ENCODE assay signal across 7 mouse cellular contexts in genomic region chr8:71475702-71476075, GRCm38 (mm10). TPM values are rescaled to one million over a fixed set of nuclear protein-coding genes. Genes with fewer than 3 reads are reported as not detected.
DNase-seq lines count a peak whose midpoint lies in the region; ATAC-seq and TF ChIP-seq lines count a peak whose summit lies in the region.

No protein-coding gene starts in this region.

- H3K9me3 ChIP-seq in lung, embryonic 15.5 days, result no peaks in the 10 kb centered on the region
- H3K9me3 ChIP-seq in forebrain, embryonic 13.5 days (replicated peaks), result no peaks in the 10 kb centered on the region
- no peaks in the 10 kb centered on the region for H3K9me3 ChIP-seq in limb, embryonic 14.5 days (ENCODE audit: control insufficient read depth, low read length)
- H3K9me3 ChIP-seq in stomach, embryonic 16.5 days (replicated peaks; ENCODE audit: control insufficient read depth, low read length), result no peaks in the 10 kb centered on the region

- H3K4me2 ChIP-seq in lung, embryonic 15.5 days, result peak overlapping the region; percentile 91
- H3K4me2 ChIP-seq in forebrain, embryonic 13.5 days, result peak overlapping the region; percentile 87
- H3K4me2 ChIP-seq in limb, embryonic 14.5 days (replicated peaks; ENCODE audit: low read depth, low read length, severe bottlenecking), result peak overlapping the region; percentile 88
- peak overlapping the region; percentile 83 for H3K4me2 ChIP-seq in stomach, embryonic 16.5 days (ENCODE audit: low read depth, low read length)

- peaks cover 36% of the 10 kb centered on the region for H3K36me3 ChIP-seq in lung, embryonic 15.5 days
- peaks cover 81% of the 10 kb centered on the region for H3K36me3 ChIP-seq in forebrain, embryonic 13.5 days (ENCODE audit: poor library complexity, severe bottlenecking)
- H3K36me3 ChIP-seq in limb, embryonic 14.5 days (ENCODE audit: control insufficient read depth, insufficient read depth, low read length), result peaks cover 63% of the 10 kb centered on the region
- H3K36me3 ChIP-seq in stomach, embryonic 16.5 days (ENCODE audit: control insufficient read depth, insufficient read depth, low read length), result no peaks in the 10 kb centered on the region

- peaks cover 27% of the 10 kb centered on the region for H3K4me1 ChIP-seq in lung, embryonic 15.5 days
- H3K4me1 ChIP-seq in lung, adult 2 months (ENCODE audit: control insufficient read depth, insufficient read depth, low read length), result peaks cover 3% of the 10 kb centered on the region; the same call in 1 of the 2 replicates
- H3K4me1 ChIP-seq in forebrain, embryonic 13.5 days, result peaks cover 23% of the 10 kb centered on the region
- peaks cover 7% of the 10 kb centered on the region for H3K4me1 ChIP-seq in limb, embryonic 14.5 days (ENCODE audit: control insufficient read depth, insufficient read depth, low read length)
- H3K4me1 ChIP-seq in stomach, embryonic 16.5 days (ENCODE audit: control insufficient read depth, insufficient read depth, low read length), result peaks cover 4% of the 10 kb centered on the region

- 26% methylated on average over 4 of the region's 4 CpGs for WGBS in lung, embryonic 15.5 days
- 31% methylated on average over 4 of the region's 4 CpGs for WGBS in lung, adult 2 months
- WGBS in forebrain, embryonic 13.5 days, result 21% methylated on average over 4 of the region's 4 CpGs
- 5% methylated on average over 4 of the region's 4 CpGs for WGBS in limb, embryonic 14.5 days
- WGBS in stomach, embryonic 16.5 days, result 21% methylated on average over 4 of the region's 4 CpGs

- ATAC-seq in lung, embryonic 15.5 days (ENCODE audit: borderline replicate concordance, extremely low read depth, low FRiP score, low TSS enrichment), result no peak
- peak; percentile 12; the same call in 1 of the 2 replicates for ATAC-seq in forebrain, embryonic 13.5 days
- no peak for ATAC-seq in limb, embryonic 14.5 days (ENCODE audit: low FRiP score, low read depth)
- no peak for ATAC-seq in stomach, embryonic 16.5 days (ENCODE audit: insufficient read depth, low FRiP score)

- no peak for DNase-seq in lung, adult 2 months
- no peak for DNase-seq in limb, embryonic 14.5 days (ENCODE audit: low spot score)
- DNase-seq in right cerebral cortex, adult 18-20 months, result no peak
- no peak for DNase-seq in adrenal gland, postnatal 25 days

- TF ChIP-seq POLR2A in lung, adult 2 months (IDR thresholded peaks at IDR 0.05; ENCODE audit: borderline replicate concordance, extremely low read depth, low read depth, low read length), result no peak
- no peak for TF ChIP-seq POLR2A in limb, embryonic 14.5 days (IDR thresholded peaks at IDR 0.05; ENCODE audit: borderline replicate concordance, extremely low read depth, insufficient read depth, insufficient read length)

- H3K27me3 ChIP-seq in lung, embryonic 15.5 days, result no peaks in the 10 kb centered on the region
- H3K27me3 ChIP-seq in forebrain, embryonic 13.5 days, result no peaks in the 10 kb centered on the region
- no peaks in the 10 kb centered on the region for H3K27me3 ChIP-seq in limb, embryonic 14.5 days (ENCODE audit: control insufficient read depth, insufficient read depth, low read length)
- H3K27me3 ChIP-seq in stomach, embryonic 16.5 days (ENCODE audit: control insufficient read depth, insufficient read depth, low read length), result no peaks in the 10 kb centered on the region

- peak overlapping the region; percentile 68 for H3K4me3 ChIP-seq in lung, embryonic 15.5 days
- no peak overlapping the region for H3K4me3 ChIP-seq in lung, adult 2 months (replicated peaks; ENCODE audit: extremely low read depth, low read depth, low read length)
- H3K4me3 ChIP-seq in forebrain, embryonic 13.5 days, result peak overlapping the region; percentile 54
- H3K4me3 ChIP-seq in limb, embryonic 14.5 days (replicated peaks; ENCODE audit: low read length), result peak overlapping the region; percentile 60
- peak overlapping the region; percentile 62 for H3K4me3 ChIP-seq in stomach, embryonic 16.5 days (replicated peaks; ENCODE audit: low read length)

- TF ChIP-seq CTCF in lung, adult 2 months (IDR thresholded peaks at IDR 0.05; ENCODE audit: insufficient read depth, low read length), result no peak

- peak overlapping the region; percentile 62 for H3K9ac ChIP-seq in lung, embryonic 15.5 days
- peak overlapping the region; percentile 78 for H3K9ac ChIP-seq in forebrain, embryonic 13.5 days
- peak overlapping the region; percentile 69 for H3K9ac ChIP-seq in limb, embryonic 14.5 days (ENCODE audit: low read depth, low read length, severe bottlenecking)
- peak overlapping the region; percentile 84 for H3K9ac ChIP-seq in stomach, embryonic 16.5 days (ENCODE audit: low read length)

- peak overlapping the region; percentile 93 for H3K27ac ChIP-seq in lung, embryonic 15.5 days
- H3K27ac ChIP-seq in forebrain, embryonic 13.5 days, result peak overlapping the region; percentile 89
- no peak overlapping the region for H3K27ac ChIP-seq in limb, embryonic 14.5 days (replicated peaks; ENCODE audit: low read depth, low read length)
- peak overlapping the region; percentile 77; the same call in 1 of the 2 replicates for H3K27ac ChIP-seq in stomach, embryonic 16.5 days (ENCODE audit: low read length)

RNA-seq across cellular contexts. Expression of gene Dda1, which starts 6.7 kb away (rescaled TPM):
- polyA plus RNA-seq in lung, embryonic 15.5 days (2015; fragmentation: Nextera tagmentation; extraction: Ambion mirVana), result 104 TPM in 2 replicates
- 84.4 and 85.9 TPM in 2 replicates for polyA plus RNA-seq in lung, adult 2 months (2012; rRNA removed)
- 185 and 193 TPM in 2 replicates for polyA plus RNA-seq in forebrain, embryonic 13.5 days (2015; fragmentation: Nextera tagmentation; extraction: Ambion mirVana)
- 101 and 127 TPM in 2 replicates for polyA plus RNA-seq in limb, embryonic 14.5 days (2012; rRNA removed)
- 94.6 and 99.6 TPM in 2 replicates for polyA plus RNA-seq in limb, embryonic 14.5 days (2014; fragmentation: Nextera tagmentation; extraction: Ambion mirVana)
- 87.1 and 89.1 TPM in 2 replicates for polyA plus RNA-seq in stomach, embryonic 16.5 days (2015; fragmentation: Nextera tagmentation; extraction: Ambion mirVana)
- total RNA-seq in adrenal gland, postnatal 25 days (2021), result 62.5 and 64.7 TPM in 2 replicates

RNA-seq across cellular contexts. Expression of gene Ano8, which starts 10.1 kb away (rescaled TPM):
- polyA plus RNA-seq in lung, embryonic 15.5 days (2015; fragmentation: Nextera tagmentation; extraction: Ambion mirVana), result 1.6 and 1.9 TPM in 2 replicates
- polyA plus RNA-seq in lung, adult 2 months (2012; rRNA removed), result 25.5 and 30.6 TPM in 2 replicates
- 4.0 and 4.5 TPM in 2 replicates for polyA plus RNA-seq in forebrain, embryonic 13.5 days (2015; fragmentation: Nextera tagmentation; extraction: Ambion mirVana)
- polyA plus RNA-seq in limb, embryonic 14.5 days (2012; rRNA removed), result 37.2 and 43.3 TPM in 2 replicates
- polyA plus RNA-seq in limb, embryonic 14.5 days (2014; fragmentation: Nextera tagmentation; extraction: Ambion mirVana), result 1.8 and 3.0 TPM in 2 replicates
- polyA plus RNA-seq in stomach, embryonic 16.5 days (2015; fragmentation: Nextera tagmentation; extraction: Ambion mirVana), result 0.26 and 0.27 TPM in 2 replicates
- 17.3 and 23.3 TPM in 2 replicates for total RNA-seq in adrenal gland, postnatal 25 days (2021)

RNA-seq across cellular contexts. Expression of gene Mrpl34, which starts 10.9 kb away (rescaled TPM):
- 130 and 147 TPM in 2 replicates for polyA plus RNA-seq in lung, embryonic 15.5 days (2015; fragmentation: Nextera tagmentation; extraction: Ambion mirVana)
- polyA plus RNA-seq in lung, adult 2 months (2012; rRNA removed), result 59.4 and 72.5 TPM in 2 replicates
- 212 and 245 TPM in 2 replicates for polyA plus RNA-seq in forebrain, embryonic 13.5 days (2015; fragmentation: Nextera tagmentation; extraction: Ambion mirVana)
- polyA plus RNA-seq in limb, embryonic 14.5 days (2012; rRNA removed), result 62.3 and 70.6 TPM in 2 replicates
- polyA plus RNA-seq in limb, embryonic 14.5 days (2014; fragmentation: Nextera tagmentation; extraction: Ambion mirVana), result 121 and 130 TPM in 2 replicates
- polyA plus RNA-seq in stomach, embryonic 16.5 days (2015; fragmentation: Nextera tagmentation; extraction: Ambion mirVana), result 126 and 148 TPM in 2 replicates
- total RNA-seq in adrenal gland, postnatal 25 days (2021), result 109 and 113 TPM in 2 replicates

RNA-seq across cellular contexts. Expression of gene Gtpbp3, which starts 12.2 kb away (rescaled TPM):
- 16.3 and 19.1 TPM in 2 replicates for polyA plus RNA-seq in lung, embryonic 15.5 days (2015; fragmentation: Nextera tagmentation; extraction: Ambion mirVana)
- polyA plus RNA-seq in lung, adult 2 months (2012; rRNA removed), result 26.0 and 30.4 TPM in 2 replicates
- 13.4 TPM in 2 replicates for polyA plus RNA-seq in forebrain, embryonic 13.5 days (2015; fragmentation: Nextera tagmentation; extraction: Ambion mirVana)
- 41.6 and 59.5 TPM in 2 replicates for polyA plus RNA-seq in limb, embryonic 14.5 days (2012; rRNA removed)
- polyA plus RNA-seq in limb, embryonic 14.5 days (2014; fragmentation: Nextera tagmentation; extraction: Ambion mirVana), result 5.9 and 6.8 TPM in 2 replicates
- 11.0 and 14.8 TPM in 2 replicates for polyA plus RNA-seq in stomach, embryonic 16.5 days (2015; fragmentation: Nextera tagmentation; extraction: Ambion mirVana)
- total RNA-seq in adrenal gland, postnatal 25 days (2021), result 26.5 and 28.7 TPM in 2 replicates

RNA-seq across cellular contexts. Expression of gene Abhd8, which starts 12.2 kb away (rescaled TPM):
- 51.3 and 56.0 TPM in 2 replicates for polyA plus RNA-seq in lung, embryonic 15.5 days (2015; fragmentation: Nextera tagmentation; extraction: Ambion mirVana)
- 38.1 and 43.3 TPM in 2 replicates for polyA plus RNA-seq in lung, adult 2 months (2012; rRNA removed)
- polyA plus RNA-seq in forebrain, embryonic 13.5 days (2015; fragmentation: Nextera tagmentation; extraction: Ambion mirVana), result 93.9 and 95.7 TPM in 2 replicates
- 72.6 and 88.1 TPM in 2 replicates for polyA plus RNA-seq in limb, embryonic 14.5 days (2012; rRNA removed)
- polyA plus RNA-seq in limb, embryonic 14.5 days (2014; fragmentation: Nextera tagmentation; extraction: Ambion mirVana), result 48.6 and 57.1 TPM in 2 replicates
- polyA plus RNA-seq in stomach, embryonic 16.5 days (2015; fragmentation: Nextera tagmentation; extraction: Ambion mirVana), result 23.5 and 27.5 TPM in 2 replicates
- total RNA-seq in adrenal gland, postnatal 25 days (2021), result 63.0 and 82.8 TPM in 2 replicates
